Mouse (Mus musculus) heart, postnatal 0 days (tissue): Measurements from ENCODE around the gene Pik3c2b. TPM values are rescaled to one million over a fixed set of nuclear protein-coding genes. Genes with fewer than 3 reads are reported as not detected.
A peak's percentile ranks its signal among the peaks of the same experiment; 100 is the strongest.

ENCODE experiments used
- ATAC-seq: fragments of 200-750 bp; cut with Nextera tagmentation; 2 replicates; pipeline ENCODE4 v1.8.0; 2017; ENCODE audit warnings: low read depth, moderate number of reproducible peaks, moderate library complexity; ENCODE audit not compliant: insufficient read depth
- DNase-seq: peaks from one replicate; pipeline ENCODE4 v3.0.0-alpha.2; 2016; ENCODE audit warnings: low spot score
- H3K27ac ChIP-seq: fragments of 300-500 bp; sonication (generic); 2 replicates; pipeline ENCODE4 v1.5.1; 2014; ENCODE audit warnings: low read depth, mild to moderate bottlenecking
- H3K27me3 ChIP-seq: fragments of 300-500 bp; sonication (generic); 2 replicates; pipeline ENCODE4 v1.6.1; 2014; ENCODE audit warnings: low read length, mixed read lengths; ENCODE audit not compliant: control insufficient read depth, insufficient read depth
- H3K36me3 ChIP-seq: fragments of 300-500 bp; sonication (generic); replicated peaks from 2 replicates; pipeline ENCODE4 v1.6.1; 2014; ENCODE audit warnings: low read length, mixed read lengths; ENCODE audit not compliant: control insufficient read depth, insufficient read depth
- H3K4me1 ChIP-seq: fragments of 300-500 bp; sonication (generic); 2 replicates; pipeline ENCODE4 v1.6.1; 2014; ENCODE audit warnings: antibody characterized with exemption; ENCODE audit not compliant: control insufficient read depth, insufficient read depth
- H3K4me2 ChIP-seq: fragments of 300-500 bp; sonication (generic); 2 replicates; pipeline ENCODE4 v1.6.1; 2014; ENCODE audit warnings: low read depth, mild to moderate bottlenecking, low read length, moderate library complexity
- H3K4me3 ChIP-seq: fragments of 300-500 bp; sonication (generic); 2 replicates; pipeline ENCODE4 v1.5.1; 2014; ENCODE audit warnings: low read depth, low read length
- H3K9ac ChIP-seq: fragments of 300-500 bp; sonication (generic); replicated peaks from 2 replicates; pipeline ENCODE4 v1.6.1; 2014; ENCODE audit warnings: low read depth, low read length, mixed read lengths
- H3K9me3 ChIP-seq: fragments of 300-500 bp; sonication (generic); replicated peaks from 2 replicates; pipeline ENCODE4 v1.6.1; 2016; ENCODE audit warnings: low read length; ENCODE audit not compliant: control insufficient read depth
- CTCF ChIP-seq: IDR thresholded peaks from 2 replicates; pipeline ENCODE4 v1.5.1; 2016; ENCODE audit warnings: antibody characterized with exemption, control low read depth, low read depth
- EP300 ChIP-seq: IDR thresholded peaks from 2 replicates; pipeline ENCODE4 v1.6.1; 2016; ENCODE audit warnings: antibody characterized with exemption, low read depth
- WGBS: fragments of 180-500 bp; shearing (Covaris S2); extraction: QIAGEN DNeasy Blood & Tissue Kit; methylation state at CpG from one replicate; pipeline ENCODE4 v1.1.7; 2014; 5-methylcytosine and 5-hydroxymethylcytosine counted together
- polyA plus RNA-seq: library from polyadenylated mRNA; unstranded; fragments of >200 nt; fragmentation: Nextera tagmentation; extraction: Ambion mirVana; gene quantifications from 2 replicates; pipeline ENCODE4 v1.2.1, GENCODE M21; 2015
- total RNA-seq: library from RNA; depleted of rRNA; stranded (reverse); fragments of >200 nt; gene quantifications from 2 replicates; pipeline ENCODE4 v1.2.3, GENCODE M21; 2014; ENCODE audit warnings: low replicate concordance

The Pik3c2b gene
- total and polyA plus RNA-seq, 2 experiments from 2014 or later: 7.8 to 16.3 TPM

- H3K9me3 ChIP-seq: no peaks in the 10 kb centered on the region
- no peaks in the 10 kb centered on the region for H3K36me3 ChIP-seq
- H3K27me3 ChIP-seq: no peaks in the 10 kb centered on the region
- H3K4me3 ChIP-seq: no peak overlapping the region
- DNase-seq (no peak), ATAC-seq (no peak)
- peaks cover 7% of the 10 kb centered on the region; the same call in 1 of the 2 replicates for H3K4me1 ChIP-seq
- TF ChIP-seq EP300 (no peak), CTCF (no peak)
- H3K27ac ChIP-seq: no peak overlapping the region
- no peak overlapping the region for H3K9ac ChIP-seq
- H3K4me2 ChIP-seq: no peak overlapping the region
- WGBS: 87% methylated on average over 2 of the region's 2 CpGs
Observed at GRCm38 (mm10) chr1:133027126-133027525, 18.3 kb upstream of the Pik3c2b start.

GRCm38 (mm10) chr1:133027980-133028379 is 17.5 kb upstream of the Pik3c2b start:
- Histone ChIP-seq H3K27ac (no peak overlapping the region), H3K9me3 (no peaks in the 10 kb centered on the region), H3K27me3 (no peaks in the 10 kb centered on the region), H3K4me3 (no peak overlapping the region), H3K36me3 (no peaks in the 10 kb centered on the region), H3K4me2 (no peak overlapping the region), H3K9ac (no peak overlapping the region), H3K4me1 (peaks cover 7% of the 10 kb centered on the region; the same call in 1 of the 2 replicates)
- TF ChIP-seq EP300: no peak
- TF ChIP-seq CTCF: no peak
- WGBS: 47% methylated on average over 7 of the region's 7 CpGs
- DNase-seq: no peak
- ATAC-seq: no peak

GRCm38 (mm10) chr1:133029744-133030143 is 15.7 kb upstream of the Pik3c2b start:
- Histone ChIP-seq H3K4me2 (no peak overlapping the region), H3K4me3 (no peak overlapping the region), H3K9me3 (no peaks in the 10 kb centered on the region), H3K27ac (no peak overlapping the region), H3K9ac (no peak overlapping the region), H3K27me3 (no peaks in the 10 kb centered on the region), H3K4me1 (no peaks in the 10 kb centered on the region), H3K36me3 (no peaks in the 10 kb centered on the region)
- DNase-seq (no peak), ATAC-seq (no peak)
- WGBS: 64% methylated on average over 3 of the region's 3 CpGs
- TF ChIP-seq CTCF (no peak), EP300 (no peak)

- ATAC-seq (no peak), DNase-seq (no peak)
- Histone ChIP-seq H3K27ac (no peak within 1 kb of the TSS), H3K27me3 (no peaks in the 10 kb centered on the region), H3K4me3 (no peak within 1 kb of the TSS), H3K4me2 (no peak within 1 kb of the TSS), H3K9ac (no peak within 1 kb of the TSS), H3K36me3 (no peaks in the 10 kb centered on the region), H3K9me3 (no peaks in the 10 kb centered on the region), H3K4me1 (no peaks in the 10 kb centered on the region)
- TF ChIP-seq EP300: no peak
- TF ChIP-seq CTCF: no peak
- WGBS: 91% methylated on average over 5 of the region's 5 CpGs
Observed at GRCm38 (mm10) chr1:133030461-133030860, 15.0 kb upstream of the Pik3c2b start, which contains the start of gene Mdm4. Gene Mdm4, minus strand, starts transcription at chr1:133030561.

GRCm38 (mm10) chr1:133032981-133033315 is 12.5 kb upstream of the Pik3c2b start:
- ATAC-seq (no peak), DNase-seq (no peak)
- no peaks in the 10 kb centered on the region for H3K27me3 ChIP-seq
- TF ChIP-seq CTCF (no peak), EP300 (no peak)
- H3K9me3 ChIP-seq: no peaks in the 10 kb centered on the region
- peak overlapping the region; percentile 52 for H3K27ac ChIP-seq
- H3K9ac ChIP-seq: no peak overlapping the region
- H3K4me1 ChIP-seq: no peaks in the 10 kb centered on the region
- peak overlapping the region; percentile 54 for H3K4me3 ChIP-seq
- WGBS: 26% methylated on average over 5 of the region's 5 CpGs
- peak overlapping the region; percentile 51 for H3K4me2 ChIP-seq
- H3K36me3 ChIP-seq: no peaks in the 10 kb centered on the region

GRCm38 (mm10) chr1:133033316-133034090 is 12.0 kb upstream of the Pik3c2b start:
- no peaks in the 10 kb centered on the region for H3K36me3 ChIP-seq
- peak overlapping the region; percentile 51 for H3K4me2 ChIP-seq
- peak overlapping the region; percentile 52 for H3K27ac ChIP-seq
- no peaks in the 10 kb centered on the region for H3K4me1 ChIP-seq
- H3K27me3 ChIP-seq: no peaks in the 10 kb centered on the region
- TF ChIP-seq EP300: no peak
- ATAC-seq (peak; percentile 76), DNase-seq (no peak)
- no peaks in the 10 kb centered on the region for H3K9me3 ChIP-seq
- H3K4me3 ChIP-seq: peak overlapping the region; percentile 54
- H3K9ac ChIP-seq: peak overlapping the region; percentile 60
- WGBS: 2% methylated on average over 28 of the region's 28 CpGs
